Mouse (Mus musculus): ENCODE measurements around the gene Cyp2u1.

Gene Cyp2u1

GRCm38 (mm10) chr3:131306255-131306654 is 3.2 kb upstream of the Cyp2u1 start:
- DNase-seq (ENCODE audit: low spot score in 2 of 2): no peak

- no peak for DNase-seq (ENCODE audit: low spot score in 2 of 2)
These were observed 290 bp upstream of the Cyp2u1 start for GRCm38 (mm10) chr3:131303320-131303714.

GRCm38 (mm10) chr3:131299908-131300307 is 3.1 kb downstream of the Cyp2u1 start:
- no peak for DNase-seq (ENCODE audit: low spot score in 2 of 2)

- no peak for DNase-seq (ENCODE audit: low spot score in 2 of 2)
These were observed 3.9 kb downstream of the Cyp2u1 start for GRCm38 (mm10) chr3:131299078-131299477.

GRCm38 (mm10) chr3:131296893-131297292 is 6.1 kb downstream of the Cyp2u1 start:
- no peak for DNase-seq (ENCODE audit: low spot score in 2 of 2)

- DNase-seq (ENCODE audit: low spot score in 2 of 2): no peak
These were observed 7.4 kb downstream of the Cyp2u1 start for GRCm38 (mm10) chr3:131295513-131296200.

- no peak for DNase-seq (ENCODE audit: low spot score in 2 of 2)
These were observed 8.5 kb downstream of the Cyp2u1 start for GRCm38 (mm10) chr3:131294503-131294902.

- DNase-seq (ENCODE audit: low spot score in 2 of 2): no peak
These were observed 10.1 kb downstream of the Cyp2u1 start for GRCm38 (mm10) chr3:131292959-131293358.

- DNase-seq (ENCODE audit: low spot score in 2 of 2): no peak
These were observed 10.7 kb downstream of the Cyp2u1 start for GRCm38 (mm10) chr3:131292349-131292748.

GRCm38 (mm10) chr3:131291890-131292289 is 11.1 kb downstream of the Cyp2u1 start:
- no peak for DNase-seq (ENCODE audit: low spot score in 2 of 2)

- no peak for DNase-seq (ENCODE audit: low spot score in 2 of 2)
These were observed 28.9 kb downstream of the Cyp2u1 start for GRCm38 (mm10) chr3:131274151-131274550.

GRCm38 (mm10) chr3:131272374-131273100 is 30.5 kb downstream of the Cyp2u1 start:
- no peak for DNase-seq (ENCODE audit: low spot score in 2 of 2)

GRCm38 (mm10) chr3:131271559-131272373 is 31.3 kb downstream of the Cyp2u1 start, which contains the start of gene Hadh:
TSS of gene Hadh (minus strand) at chr3:131272101.
- peak; percentile 57 to 77 for DNase-seq (ENCODE audit: low spot score in 2 of 2)

GRCm38 (mm10) chr3:131271157-131271556 is 31.9 kb downstream of the Cyp2u1 start:
- no peak for DNase-seq (ENCODE audit: low spot score in 2 of 2)

- no peak for DNase-seq (ENCODE audit: low spot score in 2 of 2)
These were observed 32.6 kb downstream of the Cyp2u1 start for GRCm38 (mm10) chr3:131270381-131270780.

GRCm38 (mm10) chr3:131266366-131267050 is 36.5 kb downstream of the Cyp2u1 start:
- no peak for DNase-seq (ENCODE audit: low spot score in 2 of 2)

- no peak for DNase-seq (ENCODE audit: low spot score in 2 of 2)
These were observed 37.5 kb downstream of the Cyp2u1 start for GRCm38 (mm10) chr3:131265516-131265915.

- DNase-seq (ENCODE audit: low spot score in 2 of 2): no peak
These were observed 39.1 kb downstream of the Cyp2u1 start for GRCm38 (mm10) chr3:131263766-131264486.

GRCm38 (mm10) chr3:131260418-131260817 is 42.6 kb downstream of the Cyp2u1 start:
- DNase-seq (ENCODE audit: low spot score in 2 of 2): no peak

GRCm38 (mm10) chr3:131259392-131259965 is 43.5 kb downstream of the Cyp2u1 start:
- DNase-seq (ENCODE audit: low spot score in 2 of 2): no peak

- no peak for DNase-seq (ENCODE audit: low spot score in 2 of 2)
These were observed 44.1 kb downstream of the Cyp2u1 start for GRCm38 (mm10) chr3:131258921-131259320.
